Mouse (Mus musculus) hematopoietic stem cell, adult 5-6 weeks (primary cell): Measurements from ENCODE around the gene Col2a1. TPM values are rescaled to one million over a fixed set of nuclear protein-coding genes. Genes with fewer than 3 reads are reported as not detected.

Experiments used
- ATAC-seq, 2 experiments: fragments of 125-278 bp in 1 of 2; replicated peaks in 1 of 2; 2 replicates each; pipeline ENCODE4 v1.8.0; 2016 to 2017; ENCODE audit warnings: inconsistent platforms in 2 of 2, mild to moderate bottlenecking in 2 of 2, moderate number of reproducible peaks in 2 of 2, low read depth in 1 of 2, moderate TSS enrichment in 1 of 2; ENCODE audit not compliant: low FRiP score in 2 of 2, poor library complexity in 2 of 2, severe bottlenecking in 2 of 2, insufficient read depth in 1 of 2, low TSS enrichment in 1 of 2
- total RNA-seq: library from RNA; stranded (forward); fragments of 172-1452, 232-1000 nt; gene quantifications from 2 replicates; pipeline ENCODE4 v1.2.3, GENCODE M21; 2017

Gene Col2a1
- total RNA-seq: not detected in 2 replicates

GRCm38 (mm10) chr15:98003822-98004739, at the start of gene Col2a1:
TSS of gene Col2a1 (minus strand) at chr15:98004695.
- ATAC-seq: peak in 1 of 2 experiments; percentile 38; a peak in 2 of 4 replicates

GRCm38 (mm10) chr15:98051685-98052084, 47.2 kb upstream of the Col2a1 start:
- no peak for ATAC-seq

GRCm38 (mm10) chr15:98048918-98049700, 44.6 kb upstream of the Col2a1 start:
- ATAC-seq: no peak

GRCm38 (mm10) chr15:98044387-98044786, 39.9 kb upstream of the Col2a1 start:
- no peak for ATAC-seq

GRCm38 (mm10) chr15:98043967-98044366, 39.5 kb upstream of the Col2a1 start:
- no peak for ATAC-seq

GRCm38 (mm10) chr15:98042508-98042907, 38.0 kb upstream of the Col2a1 start:
- no peak for ATAC-seq

GRCm38 (mm10) chr15:98039682-98040081, 35.2 kb upstream of the Col2a1 start:
- no peak; a peak in 1 of 4 replicates for ATAC-seq

- no peak for ATAC-seq
Measured at GRCm38 (mm10) chr15:98036578-98036977, 32.1 kb upstream of the Col2a1 start.

- no peak for ATAC-seq
Measured at GRCm38 (mm10) chr15:98035076-98035755, 30.7 kb upstream of the Col2a1 start.

GRCm38 (mm10) chr15:98033233-98033748, 28.8 kb upstream of the Col2a1 start:
- ATAC-seq: no peak

GRCm38 (mm10) chr15:98029798-98030197, 25.3 kb upstream of the Col2a1 start:
- ATAC-seq: no peak

GRCm38 (mm10) chr15:98026967-98027904, 22.7 kb upstream of the Col2a1 start:
- ATAC-seq: no peak

- no peak for ATAC-seq
Measured at GRCm38 (mm10) chr15:98025611-98026010, 21.1 kb upstream of the Col2a1 start.

GRCm38 (mm10) chr15:98023137-98023536, 18.6 kb upstream of the Col2a1 start:
- no peak for ATAC-seq

- ATAC-seq: no peak
Measured at GRCm38 (mm10) chr15:98021886-98022285, 17.4 kb upstream of the Col2a1 start.

- no peak for ATAC-seq
Measured at GRCm38 (mm10) chr15:98019047-98019446, 14.6 kb upstream of the Col2a1 start.
